Mouse (Mus musculus): Measurements from ENCODE around the gene Dlg2.

Gene Dlg2

DNA sequence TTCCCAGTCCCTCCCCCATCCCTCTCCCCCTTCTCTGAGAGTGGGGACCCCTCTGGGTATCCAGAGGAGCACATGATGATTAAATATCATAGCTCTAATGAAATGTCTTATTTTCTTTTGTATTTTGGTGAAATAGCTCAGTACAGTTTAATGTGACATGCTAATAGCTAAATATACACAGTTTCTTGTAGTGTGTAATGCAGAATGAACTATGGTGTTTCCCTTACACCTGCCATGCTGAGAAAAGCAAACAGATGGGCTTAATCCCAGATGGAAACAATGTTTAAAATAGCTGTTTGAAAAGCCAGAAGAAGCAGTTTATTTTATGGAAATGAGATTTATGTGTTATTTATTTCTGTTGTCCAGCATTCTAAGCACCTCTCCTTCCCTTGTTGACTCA is 1302.2 kb downstream of the Dlg2 start:
- DNase-seq (ENCODE audit: low spot score), result no peak

DNA sequence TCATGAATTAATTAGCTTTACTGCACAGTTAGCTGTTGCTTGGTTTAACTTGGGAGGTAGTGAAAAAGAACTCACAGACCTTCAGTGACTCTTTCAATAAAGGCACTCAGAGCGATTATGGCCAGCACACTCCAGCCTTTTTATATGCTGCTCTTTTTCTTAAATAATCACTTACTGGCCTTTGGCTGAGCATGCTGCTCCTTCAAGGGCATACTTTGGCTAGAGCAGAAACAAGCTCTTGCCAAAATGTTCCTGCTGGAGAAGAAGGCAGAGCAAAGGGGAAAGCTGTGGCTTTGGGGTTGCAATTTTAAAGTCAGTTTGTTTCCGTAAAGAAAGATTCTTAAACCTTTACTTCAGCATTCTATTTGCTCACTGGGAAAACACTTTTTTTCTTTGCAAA is 1308.1 kb downstream of the Dlg2 start:
- DNase-seq (ENCODE audit: low spot score), result no peak

DNA sequence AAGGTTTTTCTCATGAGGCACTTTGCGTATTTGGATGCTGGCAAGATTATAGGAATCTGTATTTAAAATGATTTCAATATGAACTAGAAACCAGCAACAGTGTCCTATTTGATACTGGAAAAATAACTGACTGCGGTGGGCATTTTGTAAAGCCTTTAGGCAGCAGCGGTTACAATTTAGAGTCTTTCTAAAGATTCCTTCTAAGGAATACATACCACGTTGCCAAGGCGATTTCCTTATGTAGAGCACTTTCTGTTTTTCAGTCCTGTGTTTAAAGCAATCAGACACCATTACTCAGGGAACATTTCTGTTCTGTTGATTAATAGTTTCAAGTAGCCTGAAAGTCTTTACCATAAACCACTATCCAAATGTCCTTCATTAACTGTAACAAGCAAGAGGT is 1309.0 kb downstream of the Dlg2 start:
- no peak for DNase-seq (ENCODE audit: low spot score)

DNA sequence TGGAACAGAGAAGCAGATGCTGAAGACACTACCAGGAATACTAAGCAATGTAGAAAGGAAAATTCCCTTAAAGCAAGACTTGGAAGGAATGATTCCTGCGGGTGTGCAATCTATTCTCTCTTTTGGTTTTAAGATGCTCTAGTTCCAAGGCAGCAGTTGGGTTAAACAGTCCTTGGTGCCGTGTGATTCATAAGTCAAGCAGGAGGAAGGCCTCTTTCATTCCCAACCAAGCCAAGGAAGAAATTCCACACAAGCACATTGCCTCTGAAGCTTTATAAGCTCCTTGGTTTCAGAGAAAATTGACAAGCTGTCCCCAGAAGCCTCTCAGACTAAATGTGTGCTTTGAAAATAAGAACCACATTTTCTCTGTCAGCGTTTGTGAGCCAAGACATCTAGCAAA is 1309.4 kb downstream of the Dlg2 start:
- no peak for DNase-seq (ENCODE audit: low spot score)

- no peak for DNase-seq (ENCODE audit: low spot score)
Measured at GRCm38 (mm10) chr7:91790949-91791564, 1314.6 kb downstream of the Dlg2 start.

DNA sequence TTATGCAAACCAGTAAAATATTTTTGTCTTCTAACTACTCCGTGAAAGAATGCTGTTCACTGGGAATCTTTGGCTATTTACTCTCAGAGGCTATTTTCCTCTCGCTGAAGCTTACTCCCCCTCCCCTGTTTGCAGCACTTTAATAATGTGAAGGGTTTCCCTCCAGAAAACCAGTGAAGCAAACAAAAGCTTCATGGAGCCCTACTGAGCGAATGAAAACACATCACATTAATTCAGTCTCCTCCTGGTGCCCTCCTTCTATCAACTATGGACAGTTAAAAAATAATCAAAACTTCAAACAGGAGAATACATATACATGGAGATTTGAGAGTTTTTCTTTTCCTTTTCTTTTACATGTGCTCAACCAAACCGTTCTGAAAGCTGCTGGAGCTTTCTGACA is 1330.2 kb downstream of the Dlg2 start:
- no peak for DNase-seq (ENCODE audit: low spot score)

DNA sequence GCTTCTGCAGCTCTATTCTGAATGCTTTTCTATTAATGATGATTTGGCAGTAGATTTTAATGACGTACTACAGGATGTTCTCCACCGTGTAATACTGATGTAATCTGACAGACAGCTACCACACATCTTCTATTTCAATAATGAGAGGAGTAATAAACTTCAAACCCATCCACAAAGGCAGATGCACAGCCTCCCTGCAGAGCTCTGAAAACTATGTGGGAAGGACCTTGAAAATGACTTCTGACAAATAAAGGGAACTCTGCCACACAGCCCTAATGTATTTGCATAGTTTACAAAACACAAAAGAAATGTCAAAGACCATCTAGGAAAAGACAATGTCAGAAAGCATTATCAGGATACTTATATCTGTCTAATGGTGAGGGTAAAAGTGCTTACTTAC is 1334.3 kb downstream of the Dlg2 start:
- no peak for DNase-seq (ENCODE audit: low spot score)

- DNase-seq (ENCODE audit: low spot score), result no peak
Measured at GRCm38 (mm10) chr7:91818004-91818403, 1341.5 kb downstream of the Dlg2 start.

- no peak for DNase-seq (ENCODE audit: low spot score)
Measured at GRCm38 (mm10) chr7:91832207-91832606, 1355.7 kb downstream of the Dlg2 start.

DNA sequence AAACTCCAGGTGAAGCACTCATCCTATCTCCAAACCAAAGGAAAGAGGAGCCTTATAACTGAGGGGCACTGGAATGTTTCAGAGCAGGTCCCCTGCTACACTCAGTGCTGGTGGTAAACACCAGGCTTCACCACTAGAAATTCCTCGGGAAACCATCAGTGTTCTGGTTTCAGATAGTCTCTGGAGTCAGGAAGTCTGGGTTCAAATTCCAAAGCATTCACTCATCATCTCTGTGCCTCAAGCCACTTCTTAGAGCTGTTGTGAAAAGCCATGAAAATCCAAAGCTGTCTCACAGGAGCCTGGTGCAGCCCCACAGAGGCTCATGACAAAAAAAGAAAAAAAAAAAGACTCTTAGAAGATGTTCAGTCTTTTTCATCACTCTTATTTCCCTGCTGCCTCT is 1369.3 kb downstream of the Dlg2 start:
- no peak for DNase-seq (ENCODE audit: low spot score)

GRCm38 (mm10) chr7:91849364-91849763 is 1372.9 kb downstream of the Dlg2 start:
- DNase-seq (ENCODE audit: low spot score), result no peak

DNA sequence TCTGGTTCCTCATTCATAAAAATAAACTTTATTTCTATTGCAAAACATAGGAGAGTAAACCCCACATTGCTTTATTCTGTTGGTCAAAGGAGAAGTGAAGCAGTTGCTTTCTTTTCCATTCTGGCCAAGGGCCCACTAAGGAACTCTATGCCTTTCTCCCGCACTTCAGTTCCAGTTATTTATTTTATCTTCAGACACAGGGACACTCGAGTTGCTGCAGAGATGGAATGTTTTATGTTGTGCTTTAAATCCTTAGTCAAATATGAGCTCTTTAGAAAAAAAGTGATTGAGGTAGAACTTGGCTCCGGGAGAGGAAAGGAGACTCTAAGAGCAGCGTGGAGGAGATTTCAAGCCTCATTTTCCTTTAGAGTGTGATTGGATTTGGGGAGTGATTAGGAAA is 1377.2 kb downstream of the Dlg2 start:
- DNase-seq (ENCODE audit: low spot score), result no peak

GRCm38 (mm10) chr7:91856931-91857330 is 1380.5 kb downstream of the Dlg2 start:
- DNase-seq (ENCODE audit: low spot score), result no peak

GRCm38 (mm10) chr7:91862806-91863531 is 1386.5 kb downstream of the Dlg2 start:
- DNase-seq (ENCODE audit: low spot score), result no peak

DNA sequence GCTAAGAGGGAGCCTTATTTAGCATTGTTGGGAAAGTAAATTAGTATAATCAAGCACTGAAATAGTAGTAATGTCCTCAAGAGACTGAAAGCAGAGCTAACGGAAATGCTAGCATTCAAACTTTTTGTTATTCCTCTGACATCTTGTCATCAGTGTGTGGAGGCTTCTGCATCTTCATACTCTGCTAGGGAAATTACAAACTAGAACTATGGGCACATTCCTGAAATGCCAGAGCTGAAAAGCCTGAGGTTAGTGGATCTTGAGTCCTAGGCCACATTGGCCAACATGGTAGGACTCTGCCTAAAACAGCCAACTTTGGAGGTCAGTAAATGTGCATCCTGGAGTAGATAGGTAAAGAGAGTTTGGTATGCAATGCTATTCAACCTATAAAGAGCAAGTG is 1392.4 kb downstream of the Dlg2 start:
- DNase-seq (ENCODE audit: low spot score), result no peak

GRCm38 (mm10) chr7:91876831-91877230 is 1400.4 kb downstream of the Dlg2 start:
- DNase-seq (ENCODE audit: low spot score), result no peak

GRCm38 (mm10) chr7:91877804-91878203 is 1401.3 kb downstream of the Dlg2 start:
- no peak for DNase-seq (ENCODE audit: low spot score)

DNA sequence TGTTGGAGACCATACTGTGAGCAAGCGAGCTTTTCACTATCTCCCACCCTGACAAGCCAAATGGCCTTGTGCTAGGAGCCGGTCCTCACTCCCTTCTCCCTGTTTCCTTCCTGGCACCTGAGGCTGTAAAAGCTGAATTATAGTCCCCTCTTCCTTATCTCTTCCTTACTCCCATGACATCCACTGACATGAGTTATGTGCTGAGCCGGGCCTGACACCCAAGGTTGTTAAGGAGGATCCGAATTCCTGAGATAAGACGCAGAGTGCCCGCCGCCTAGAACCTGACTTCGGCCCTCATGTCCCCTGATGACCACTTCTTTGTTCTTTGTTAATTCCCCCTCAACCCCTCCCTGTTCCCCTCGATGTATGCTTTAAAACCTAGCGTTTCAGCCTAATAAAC is 1409.9 kb downstream of the Dlg2 start:
- no peak for DNase-seq (ENCODE audit: low spot score)

- DNase-seq (ENCODE audit: low spot score), result no peak
Measured at GRCm38 (mm10) chr7:91893991-91894390, 1417.5 kb downstream of the Dlg2 start.

- no peak for DNase-seq (ENCODE audit: low spot score)
Measured at GRCm38 (mm10) chr7:91896935-91897334, 1420.5 kb downstream of the Dlg2 start.

GRCm38 (mm10) chr7:91897509-91897908 is 1421.0 kb downstream of the Dlg2 start:
- DNase-seq (ENCODE audit: low spot score), result no peak

DNA sequence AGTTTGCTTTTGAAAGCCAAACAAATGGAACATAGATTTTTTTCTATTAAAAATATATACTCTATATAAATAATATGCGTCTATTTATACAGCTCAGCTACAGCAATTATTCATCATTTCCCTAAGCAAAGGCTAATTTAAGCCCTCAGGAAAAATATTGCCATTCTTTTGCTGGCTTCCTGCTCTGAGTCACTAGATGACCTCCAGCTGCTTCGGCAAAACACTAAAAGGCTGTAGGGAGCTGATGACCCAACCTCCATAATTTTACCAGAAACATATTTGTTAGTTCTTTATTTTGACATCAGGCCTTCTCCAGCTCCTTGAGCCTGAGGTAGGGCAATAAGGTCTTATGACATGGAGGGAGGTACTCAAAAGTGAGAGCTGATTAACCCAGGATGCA is 1426.0 kb downstream of the Dlg2 start:
- DNase-seq (ENCODE audit: low spot score), result no peak

- DNase-seq (ENCODE audit: low spot score), result no peak
Measured at GRCm38 (mm10) chr7:91916809-91917208, 1440.3 kb downstream of the Dlg2 start.

DNA sequence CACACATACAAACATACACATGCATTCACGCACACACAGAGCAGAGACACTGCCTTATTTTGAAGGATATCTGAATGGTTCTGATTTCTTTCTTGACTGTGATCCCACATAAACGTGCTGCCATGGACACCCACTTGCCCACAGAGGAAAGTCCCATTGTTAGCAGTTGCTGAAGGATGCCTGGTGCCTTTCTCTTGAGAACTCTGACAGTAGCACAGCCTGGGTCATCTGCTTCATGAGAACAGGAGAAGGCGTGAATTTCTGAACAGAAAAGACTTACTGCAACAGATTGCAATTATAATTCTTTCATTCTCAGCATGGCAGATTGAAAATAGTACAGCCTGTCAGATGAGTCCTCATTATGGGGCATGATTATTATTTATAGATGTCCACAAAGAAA is 1442.6 kb downstream of the Dlg2 start:
- DNase-seq (ENCODE audit: low spot score), result no peak

All from ovary, postnatal 10 days (tissue).